Mouse (Mus musculus): ENCODE results near the gene Flad1.

The Flad1 gene

DNA sequence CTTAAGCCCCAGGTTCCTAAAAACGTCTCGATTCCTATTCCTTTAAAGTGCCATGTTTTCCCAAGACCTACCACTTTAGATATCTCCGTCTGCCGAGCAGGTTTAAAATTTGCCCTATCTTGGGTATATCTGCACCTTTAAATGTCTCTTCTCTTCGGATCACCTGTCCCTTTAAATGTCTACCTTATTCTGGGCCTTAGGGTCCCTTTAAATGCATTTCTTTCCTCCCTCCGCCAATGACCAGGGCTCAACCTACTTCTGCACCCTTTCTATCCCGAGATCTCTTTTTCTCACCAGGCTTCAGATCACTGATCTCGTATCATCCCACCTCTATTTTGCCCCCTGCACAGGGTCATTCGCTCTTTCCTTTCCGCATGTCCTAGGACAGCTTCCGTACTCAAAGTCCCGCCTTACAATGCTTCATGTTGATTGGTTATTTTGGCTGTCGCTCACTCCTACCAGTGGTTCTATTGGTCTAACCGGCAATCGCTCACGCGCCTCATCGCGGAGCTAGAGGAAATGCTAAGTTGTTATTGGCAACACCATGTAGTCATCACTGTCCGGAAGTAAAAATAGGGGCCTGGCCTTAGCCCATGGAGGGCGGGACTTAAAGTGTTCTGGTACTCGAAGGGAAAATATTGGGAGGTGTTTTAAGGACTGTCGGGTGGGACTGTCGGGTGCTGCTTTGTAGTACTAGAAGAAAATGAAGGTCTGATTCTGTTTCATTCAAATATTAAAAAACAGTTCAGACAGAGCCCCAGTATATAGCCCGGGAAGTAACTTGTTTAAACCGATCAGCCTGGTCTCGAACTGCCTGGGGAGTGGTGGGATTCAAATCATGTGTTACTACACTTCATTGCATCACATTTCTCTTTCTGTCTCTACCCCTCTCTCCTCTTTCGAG, at the start of gene Flad1:
Flad1 (minus strand) TSS at position 381 of the 904 bp plus-strand sequence.
- DNase-seq (ENCODE audit: extremely low spot score, low spot score), result peak; percentile 97

DNA sequence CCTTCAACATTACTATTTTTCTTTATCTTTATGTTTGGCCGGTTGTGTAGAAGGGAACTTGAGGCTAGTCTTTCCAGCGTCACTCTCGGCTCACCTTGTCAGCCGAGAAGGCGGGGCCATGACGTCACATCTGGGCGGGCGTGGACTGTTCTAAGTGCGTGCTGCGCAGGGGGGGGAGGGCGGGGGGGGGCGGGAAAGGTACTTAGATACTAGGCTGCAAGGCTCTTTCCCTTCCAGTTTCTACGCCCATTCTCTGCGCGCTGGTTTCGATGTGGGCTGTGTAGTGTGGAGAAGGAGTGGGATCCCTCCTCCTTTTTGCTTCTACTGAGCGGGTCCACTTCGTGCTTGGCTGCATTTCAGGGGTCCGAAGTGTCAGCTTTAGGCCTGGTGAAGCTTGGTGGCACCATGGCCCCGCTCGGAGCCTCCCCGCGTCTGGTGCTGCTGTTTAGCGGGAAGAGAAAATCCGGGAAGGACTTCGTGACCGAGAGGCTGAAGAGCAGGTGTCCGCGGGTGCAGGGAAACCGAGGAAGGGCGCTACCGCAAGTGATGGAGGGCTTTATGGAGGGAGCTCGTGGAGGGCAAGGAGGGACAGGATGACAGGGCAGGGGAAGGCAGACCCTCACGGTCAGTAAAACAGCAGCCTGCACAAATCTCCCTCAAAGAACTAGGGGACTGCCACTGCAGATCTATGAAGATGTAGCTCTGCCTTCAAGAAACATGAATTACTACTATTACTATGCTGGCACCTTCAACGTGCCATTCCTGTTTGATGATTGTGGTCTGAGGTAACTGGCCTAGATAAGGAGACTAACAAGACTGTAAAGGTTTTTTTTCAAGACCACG, 47.5 kb upstream of the Flad1 start:
- DNase-seq (ENCODE audit: extremely low spot score, low spot score), result peak; percentile 94

DNA sequence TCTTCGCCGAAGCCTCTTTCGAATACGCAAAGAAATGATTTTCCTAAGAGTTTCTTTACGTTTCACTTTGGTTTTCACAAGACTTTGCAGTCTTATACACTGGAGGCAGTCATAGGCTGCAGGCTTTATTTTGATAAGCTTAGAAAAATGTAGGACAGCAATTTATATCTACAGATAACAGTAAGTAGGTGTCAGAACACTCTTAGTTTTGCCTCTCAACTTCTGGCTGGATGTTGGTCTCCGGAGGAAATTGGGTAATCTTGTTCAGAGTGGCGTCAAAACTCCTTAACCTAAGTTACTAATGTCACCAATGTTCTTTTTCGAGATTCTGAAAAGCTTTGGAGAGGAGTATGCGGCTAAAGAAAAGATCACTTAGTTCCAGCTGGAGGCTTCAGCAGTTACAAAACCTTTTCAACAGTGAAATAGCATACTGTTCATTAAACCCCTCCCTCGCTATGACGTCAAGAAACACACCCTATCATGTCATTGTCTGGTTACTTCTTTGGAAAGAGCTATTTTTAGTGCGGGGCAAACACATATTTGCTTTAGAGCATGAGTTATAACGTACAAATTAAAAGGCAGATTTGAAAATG, 46.8 kb upstream of the Flad1 start:
- no peak for DNase-seq (ENCODE audit: extremely low spot score, low spot score)

DNA sequence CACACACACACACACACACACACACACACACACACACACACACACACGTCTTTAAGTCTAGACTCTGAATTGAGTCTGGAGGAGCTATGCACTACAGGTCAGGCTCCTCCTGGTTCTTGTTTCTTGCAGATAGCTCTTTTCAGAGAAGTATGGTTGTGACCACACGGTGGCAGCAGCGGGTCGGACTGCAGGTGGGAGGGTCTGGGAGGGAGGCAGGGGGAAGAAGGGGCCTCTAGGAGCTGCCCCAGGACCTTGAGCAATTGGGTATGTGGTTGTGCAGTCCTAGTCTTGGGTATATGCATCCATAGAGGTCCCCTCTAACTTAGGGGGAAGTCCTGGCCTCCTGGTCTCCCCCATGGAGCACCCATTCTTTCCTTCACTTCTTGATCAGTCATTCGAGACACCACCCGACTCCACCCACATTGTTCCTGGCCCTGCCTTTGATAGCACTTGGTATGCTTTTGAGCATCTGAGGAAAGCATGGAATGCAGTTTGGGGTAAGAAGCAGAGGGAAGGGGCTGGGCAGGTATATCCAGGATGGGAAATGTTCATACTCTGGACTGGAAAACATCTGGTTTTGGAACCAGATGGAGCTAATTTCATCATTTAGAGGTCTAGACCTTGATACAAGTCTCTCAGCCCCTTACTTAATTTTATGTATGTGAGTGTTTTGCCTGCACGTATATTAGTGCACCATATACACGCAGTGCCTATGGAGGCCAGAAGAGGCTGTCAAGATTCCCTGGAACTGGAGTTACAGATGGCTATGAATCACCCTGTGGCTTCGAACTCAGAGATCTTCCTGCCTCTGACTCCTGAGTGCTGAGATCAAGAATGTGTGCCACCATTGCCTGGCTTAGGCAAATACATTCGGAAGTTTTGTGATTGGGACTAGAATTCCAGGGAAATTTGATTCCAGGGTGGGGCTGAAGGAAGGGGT, 45.3 kb upstream of the Flad1 start:
- peak; percentile 80 for DNase-seq (ENCODE audit: extremely low spot score, low spot score)

DNA sequence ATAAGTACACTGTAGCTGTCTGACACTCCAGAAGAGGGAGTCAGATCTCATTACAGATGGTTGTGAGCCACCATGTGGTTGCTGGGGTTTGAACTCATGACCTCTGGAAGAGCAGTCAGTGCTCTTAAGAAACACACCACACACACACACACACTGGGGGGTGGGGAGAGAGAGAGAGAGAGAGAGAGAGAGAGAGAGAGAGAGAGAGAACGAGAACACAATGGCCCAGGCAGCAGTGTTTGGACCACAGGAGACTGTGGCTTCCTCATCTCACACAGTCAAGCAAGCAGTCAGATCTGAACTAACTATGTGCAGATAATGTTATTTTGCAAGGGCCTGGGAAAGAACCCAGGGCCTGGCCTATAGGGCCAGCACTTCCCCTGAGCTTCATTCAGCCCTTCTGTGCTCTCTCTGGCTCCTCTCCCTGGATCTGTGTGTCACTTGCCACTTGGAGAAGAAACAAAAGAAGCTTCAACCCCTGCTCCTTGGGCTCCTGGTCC, 44.2 kb upstream of the Flad1 start:
- no peak for DNase-seq (ENCODE audit: extremely low spot score, low spot score)

DNA sequence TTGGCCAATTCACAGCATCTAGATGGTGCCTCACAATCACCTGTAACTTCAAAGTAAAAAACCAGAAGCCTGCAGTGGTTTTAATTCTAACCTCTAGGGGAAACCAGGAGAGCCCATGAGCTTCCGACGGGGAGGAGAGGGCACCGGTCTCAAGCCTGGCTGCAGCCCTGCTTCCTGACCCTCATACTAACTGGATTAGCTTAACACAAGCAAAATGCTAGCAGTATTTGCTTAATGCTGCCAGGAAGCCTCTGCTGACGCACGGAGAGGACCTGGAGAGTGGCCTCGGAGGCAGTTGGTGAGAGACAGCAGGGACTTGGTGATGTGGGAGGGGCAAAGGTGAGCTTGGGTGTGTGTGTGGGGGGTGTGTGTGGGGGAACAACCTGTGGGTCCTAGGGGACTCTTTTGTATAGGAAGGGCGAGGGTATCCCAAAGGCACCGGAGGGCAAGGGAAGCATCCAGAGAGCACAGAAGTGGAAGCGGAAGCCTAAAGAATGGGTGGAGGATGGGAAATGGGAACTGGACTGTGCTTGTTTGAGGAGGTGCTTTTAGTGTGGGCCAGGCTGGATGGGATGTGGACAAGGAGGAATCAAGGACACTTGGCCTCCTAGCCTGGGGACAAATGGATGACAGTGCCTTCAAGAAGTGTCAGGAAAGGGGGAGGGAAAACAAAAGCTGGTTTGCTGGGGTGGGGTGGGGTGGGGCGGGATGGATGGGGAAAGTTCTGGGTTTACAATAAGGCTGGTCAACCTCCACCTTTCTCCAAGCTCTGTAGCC, 42.9 kb upstream of the Flad1 start, which contains the start of gene Pmvk:
Pmvk (plus strand) TSS at position 141 of the 777 bp plus-strand sequence.
- no peak for DNase-seq (ENCODE audit: extremely low spot score, low spot score)

DNA sequence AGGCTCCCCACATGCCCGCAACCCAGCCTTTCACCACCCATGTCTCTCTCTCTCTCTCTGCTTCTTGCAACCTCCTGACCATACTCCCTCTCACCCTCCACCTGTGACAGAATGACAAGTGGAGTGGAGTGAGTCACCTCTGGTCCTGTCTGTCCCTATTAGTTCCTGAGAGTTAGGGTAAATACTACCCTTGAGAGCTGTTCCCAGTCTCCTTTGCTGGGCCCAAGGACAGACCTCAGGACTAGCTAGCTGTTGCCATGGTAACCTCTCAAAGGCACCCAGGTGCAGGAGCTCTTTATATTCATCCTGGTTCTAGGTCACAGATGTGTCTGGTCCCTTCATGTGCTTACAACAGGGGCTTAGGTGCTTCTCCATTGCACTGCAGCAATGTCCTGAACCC, 40.2 kb upstream of the Flad1 start:
- no peak for DNase-seq (ENCODE audit: extremely low spot score, low spot score)

DNA sequence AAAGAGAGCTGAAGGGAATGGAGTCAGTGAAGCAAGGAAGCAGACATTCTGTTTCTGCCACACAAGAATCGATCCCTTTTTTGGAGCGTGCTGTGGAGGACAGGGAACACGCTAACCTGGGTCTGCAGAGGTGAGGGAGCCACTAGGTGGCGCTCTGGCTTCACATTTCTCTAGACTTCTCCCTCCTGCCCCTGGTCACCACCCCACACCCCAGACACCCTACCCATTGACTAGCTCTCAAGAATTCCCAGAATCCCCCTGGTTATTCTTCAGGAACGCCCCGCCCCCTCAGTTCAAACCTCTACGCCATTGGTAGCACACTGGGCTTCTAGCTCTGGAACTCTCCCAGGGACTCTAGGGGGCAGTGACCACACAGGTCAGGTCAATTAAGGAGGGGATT, 37.9 kb upstream of the Flad1 start:
- DNase-seq (ENCODE audit: extremely low spot score, low spot score), result peak; percentile 61

DNA sequence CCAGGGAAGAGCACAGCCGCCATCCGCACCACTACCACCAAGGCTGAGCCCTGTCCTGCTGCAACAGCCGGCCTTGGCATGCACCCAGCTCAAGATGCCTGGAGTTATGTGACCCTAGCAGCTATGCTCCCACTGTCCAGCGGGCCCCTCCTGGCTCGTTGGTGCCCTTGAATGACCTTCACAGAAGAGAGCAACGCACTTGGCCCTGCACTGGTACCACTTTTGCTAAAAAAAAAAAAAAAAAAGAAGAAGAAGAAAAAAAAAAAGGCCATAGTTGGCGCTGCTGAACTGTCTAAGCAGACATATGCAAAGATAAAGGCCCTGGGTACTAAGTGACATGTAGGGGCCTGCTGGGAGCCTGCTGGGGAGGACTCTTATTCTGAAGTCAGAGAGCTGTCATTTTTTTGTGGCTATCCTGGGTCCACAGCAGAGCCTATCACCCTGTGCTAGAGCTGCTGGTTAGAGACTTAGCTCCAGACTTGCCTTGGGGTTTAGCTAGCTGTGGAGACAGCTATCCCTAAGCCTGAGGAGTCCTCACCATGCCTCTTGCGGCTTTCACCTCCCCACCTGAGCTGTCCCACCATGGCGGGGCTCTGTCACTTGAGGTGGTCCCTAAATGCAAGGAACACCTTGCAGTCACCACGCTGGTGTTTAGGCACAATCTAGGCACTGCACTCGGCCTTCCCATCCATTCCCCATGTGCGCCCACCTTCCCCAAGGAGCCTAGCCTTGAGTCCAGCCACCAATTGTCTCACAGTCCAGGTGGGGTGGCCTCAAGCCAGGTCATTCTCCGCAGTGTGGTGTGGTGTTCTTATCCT, 37.3 kb upstream of the Flad1 start:
- no peak for DNase-seq (ENCODE audit: extremely low spot score, low spot score)

DNA sequence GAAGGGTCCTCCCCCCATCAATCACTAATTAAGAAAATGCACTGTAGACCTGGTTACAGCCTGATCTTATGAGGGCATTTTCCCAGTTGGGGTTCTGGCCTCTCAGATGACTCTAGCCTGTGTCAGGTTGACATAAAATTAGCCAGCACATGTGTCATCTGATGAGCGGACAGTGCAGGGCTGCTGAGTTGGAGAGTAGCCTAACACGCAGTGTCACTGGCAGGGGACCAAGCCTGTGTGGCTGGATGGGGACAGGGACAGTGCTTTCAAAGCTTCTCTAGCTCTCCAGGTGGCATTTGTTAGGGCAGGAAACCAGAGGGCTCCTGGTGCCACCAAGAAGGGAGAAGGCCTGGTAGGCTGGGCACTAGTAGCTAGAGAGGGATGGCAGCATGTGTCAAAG, 29.0 kb upstream of the Flad1 start:
- no peak for DNase-seq (ENCODE audit: extremely low spot score, low spot score)

DNA sequence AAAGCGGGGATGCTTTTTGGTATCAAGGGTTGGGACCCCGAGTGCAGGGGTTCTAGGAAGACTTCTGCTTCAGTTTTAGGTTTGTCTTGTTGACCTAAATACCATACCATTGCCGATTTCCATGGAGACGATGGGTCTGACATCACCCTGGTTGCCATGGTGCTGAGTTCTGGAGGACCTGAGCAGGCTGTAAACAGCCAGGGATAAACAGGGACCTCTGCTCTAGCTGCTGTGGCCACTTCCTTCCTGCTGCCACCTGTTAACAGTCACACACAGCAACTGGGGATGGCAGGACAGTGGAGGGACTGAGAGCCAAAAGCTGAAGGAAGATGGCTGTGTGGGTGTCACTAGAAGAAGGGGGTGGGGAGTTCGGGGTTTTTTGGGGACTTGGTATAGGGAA, 25.6 kb upstream of the Flad1 start:
- DNase-seq (ENCODE audit: extremely low spot score, low spot score), result no peak

DNA sequence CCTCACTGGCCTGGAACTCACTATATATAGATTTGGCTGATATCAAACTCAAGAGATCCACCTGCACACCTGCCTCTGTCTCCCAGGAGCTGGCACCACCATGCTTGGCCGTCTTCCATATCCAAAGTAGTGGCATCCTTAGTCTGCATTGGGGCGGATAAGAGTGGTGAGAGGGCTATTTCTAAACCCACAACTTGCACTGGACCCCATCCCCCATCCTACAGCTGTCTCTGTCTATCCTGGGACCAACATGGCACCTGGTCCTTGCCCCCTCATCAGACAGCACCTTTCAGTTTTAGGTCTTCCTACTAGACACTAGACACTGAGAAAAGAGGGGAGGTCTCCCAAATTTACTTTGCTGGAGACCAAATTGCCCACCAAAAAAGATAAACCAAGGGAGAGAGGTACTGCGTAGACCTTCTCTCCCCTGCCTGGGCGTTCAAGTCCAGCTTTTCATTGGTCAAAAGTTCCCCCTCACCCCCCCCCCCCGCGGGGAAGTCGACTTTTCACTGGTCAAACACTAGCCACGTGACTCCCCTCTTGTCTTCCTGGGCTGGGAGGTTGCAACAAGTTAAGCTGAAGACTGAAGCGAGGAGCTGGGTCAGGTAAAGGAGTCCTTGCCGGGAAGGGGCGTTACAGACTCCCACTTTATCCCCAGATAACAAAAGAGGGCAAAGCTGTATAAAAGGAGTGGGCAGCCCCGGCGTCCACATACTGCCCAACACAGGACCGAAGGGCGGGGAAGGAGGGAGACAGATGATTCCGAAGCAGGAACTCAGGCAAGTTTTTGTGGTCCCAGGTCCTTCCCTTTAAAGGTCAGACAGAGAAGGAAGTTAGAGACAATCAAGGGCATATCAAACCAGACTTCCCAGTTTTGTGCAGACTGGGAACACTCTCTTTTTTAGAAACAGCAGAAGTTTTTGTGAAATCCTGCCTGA, 24.8 kb upstream of the Flad1 start, which contains the start of gene Pbxip1:
Pbxip1 (plus strand) TSS at position 531 of the 938 bp plus-strand sequence.
- DNase-seq (ENCODE audit: extremely low spot score, low spot score), result peak; percentile 80

DNA sequence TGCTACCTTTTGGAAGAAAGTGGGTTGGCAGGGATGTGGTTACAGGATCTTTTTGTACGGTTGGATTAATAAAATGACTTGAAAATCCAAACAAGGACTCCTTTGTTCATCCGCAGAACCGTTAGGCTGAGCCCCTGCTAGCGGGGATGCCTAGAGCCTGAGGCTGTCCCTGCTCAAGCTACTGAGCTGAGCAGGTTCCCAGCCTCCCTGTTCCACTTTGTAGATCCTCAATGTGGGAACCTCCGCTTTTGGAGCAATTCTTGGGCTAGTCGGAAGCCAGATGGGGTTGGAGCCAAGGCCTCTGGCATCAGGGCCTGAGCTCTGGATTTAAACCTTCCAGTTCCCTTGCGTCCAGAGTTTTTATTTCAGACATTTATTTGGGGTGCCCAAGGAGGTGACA, 23.4 kb upstream of the Flad1 start:
- no peak for DNase-seq (ENCODE audit: extremely low spot score, low spot score)

DNA sequence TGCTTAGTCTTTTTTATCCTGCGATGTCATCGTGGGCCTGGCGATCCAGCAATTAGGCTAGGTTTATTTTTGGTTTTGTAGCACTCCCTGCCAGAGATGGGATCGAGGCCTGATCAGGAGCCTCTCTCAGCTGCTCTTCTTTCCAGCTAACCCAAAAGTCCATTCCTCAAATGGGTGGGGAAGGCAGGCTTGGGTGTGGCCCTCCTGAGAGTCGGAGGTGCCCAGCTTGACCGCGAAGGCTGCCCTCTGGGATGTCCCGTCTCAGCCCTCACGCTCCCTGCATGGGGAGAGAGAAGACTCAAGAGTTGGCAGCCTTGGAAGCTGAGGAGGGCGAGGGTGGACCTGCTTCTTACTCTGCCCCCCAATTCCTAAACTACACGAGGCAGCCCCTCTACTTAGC, 22.9 kb upstream of the Flad1 start:
- DNase-seq (ENCODE audit: extremely low spot score, low spot score), result no peak

DNA sequence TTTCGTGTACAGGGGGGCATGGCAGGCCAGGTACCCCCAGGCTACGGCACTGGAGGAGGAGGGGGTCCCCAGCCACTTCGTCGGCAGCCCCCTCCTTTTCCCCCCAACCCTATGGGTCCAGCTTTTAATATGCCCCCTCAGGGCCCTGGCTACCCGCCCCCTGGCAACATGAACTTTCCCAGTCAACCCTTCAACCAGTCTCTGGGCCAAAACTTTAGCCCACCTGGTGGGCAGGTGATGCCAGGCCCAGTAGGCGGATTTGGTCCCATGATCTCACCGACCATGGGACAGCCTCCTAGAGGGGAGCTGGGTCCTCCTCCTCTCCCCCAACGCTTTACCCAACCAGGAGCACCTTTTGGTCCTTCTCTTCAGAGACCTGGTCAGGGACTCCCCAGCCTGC, 20.9 kb upstream of the Flad1 start:
- no peak for DNase-seq (ENCODE audit: extremely low spot score, low spot score)

DNA sequence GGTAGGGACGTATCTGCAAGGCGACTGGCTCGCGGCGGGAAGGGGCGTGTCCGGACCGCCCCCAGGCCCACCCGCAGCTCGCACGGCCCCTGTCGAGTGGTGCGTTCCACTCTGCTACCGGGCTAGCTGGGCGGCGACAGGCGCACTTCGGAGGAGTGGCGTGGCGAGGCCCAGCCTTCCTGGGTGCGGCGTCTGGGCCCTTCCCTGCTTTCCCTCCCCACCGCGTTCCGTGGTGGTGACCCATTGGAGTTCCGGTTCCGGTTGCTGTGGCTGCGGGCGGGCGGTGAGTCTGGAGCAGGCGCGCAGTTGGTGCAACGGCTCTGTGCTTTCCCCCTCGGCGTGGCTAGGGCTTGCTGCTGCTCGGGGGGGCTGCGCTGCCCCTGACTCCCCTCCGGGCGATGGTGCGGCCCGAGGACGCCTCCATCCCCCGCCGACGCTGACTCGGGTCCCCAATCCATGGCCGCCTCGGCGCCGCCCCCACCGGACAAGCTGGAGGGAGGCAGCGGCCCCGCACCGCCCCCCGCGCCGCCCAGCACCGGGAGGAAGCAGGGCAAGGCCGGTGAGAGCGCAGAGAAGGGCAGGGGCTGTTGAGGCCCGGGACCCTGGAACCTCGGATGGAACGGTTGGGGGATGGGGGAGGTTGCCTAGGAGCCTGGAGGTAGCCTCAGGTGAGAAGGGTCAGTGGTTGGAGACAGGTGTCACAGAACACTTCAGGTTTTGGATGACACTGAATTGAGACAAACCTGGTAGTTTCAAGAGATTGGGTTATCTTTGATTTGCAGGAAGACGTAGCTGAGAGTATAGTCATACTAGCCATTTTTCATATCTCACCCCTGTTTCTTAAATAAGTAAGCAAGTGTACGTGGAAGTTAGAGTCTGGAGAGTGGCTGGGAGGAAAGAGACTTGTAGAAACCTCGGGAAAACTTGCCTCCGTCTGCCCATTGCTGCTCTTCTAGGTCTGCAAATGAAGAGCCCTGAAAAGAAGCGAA, 18.8 kb upstream of the Flad1 start, which contains the start of gene Pygo2:
Pygo2 (plus strand) TSS at position 44 of the 989 bp plus-strand sequence.
- peak; percentile 94 for DNase-seq (ENCODE audit: extremely low spot score, low spot score)

Measured in neural tube, embryonic 10.5 days (tissue).